Mouse (Mus musculus) erythroblast, embryonic 14.5 days (primary cell): Measurements from ENCODE around the gene Pknox2.

ENCODE experiments used
- GATA1 ChIP-seq: IDR thresholded peaks from 2 replicates; pipeline ENCODE4 v1.6.1; 2012; ENCODE audit warnings: low read length, inconsistent platforms, mixed read lengths
- TAL1 ChIP-seq: IDR thresholded peaks from 3 replicates; pipeline ENCODE4 v1.6.1; 2012; ENCODE audit warnings: low read length, inconsistent platforms, mixed read lengths

DNA sequence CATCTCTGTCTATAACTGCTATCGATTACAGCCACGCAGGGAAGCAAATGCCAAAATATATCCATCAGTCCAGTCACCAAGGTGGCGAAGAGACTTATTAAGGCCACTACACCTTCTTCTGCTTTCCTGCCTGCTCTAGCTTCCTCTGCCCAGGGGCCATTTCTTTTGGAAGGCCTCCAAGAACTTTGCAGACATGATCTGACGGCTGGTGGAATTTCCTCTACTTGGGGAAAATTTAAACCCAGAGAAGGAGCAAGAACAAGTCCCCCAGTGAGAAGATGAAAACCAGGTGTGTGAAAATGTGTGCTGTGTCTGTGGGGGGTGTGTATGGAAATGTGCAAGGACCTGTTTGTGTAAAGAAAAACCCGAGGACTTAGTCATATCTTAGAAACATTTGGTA is 26.2 kb upstream of the Pknox2 start:
- TF ChIP-seq TAL1 = no peak
- TF ChIP-seq GATA1 = no peak
